Mouse (Mus musculus) cortical plate, adult 2 months (tissue): ENCODE measurements around the gene Tet1. TPM values are rescaled to one million over a fixed set of nuclear protein-coding genes. Genes with fewer than 3 reads are reported as not detected.

Experiments
- H3K27ac ChIP-seq: fragments of 200-500 bp; 2 replicates; pipeline ENCODE4 v1.5.1; 2012; ENCODE audit warnings: low read length, control low read depth, inconsistent platforms; ENCODE audit not compliant: insufficient read depth
- H3K4me1 ChIP-seq: fragments of 200-500 bp; 2 replicates; pipeline ENCODE4 v1.6.1; 2011; ENCODE audit warnings: low read length; ENCODE audit not compliant: control insufficient read depth, insufficient read depth
- H3K4me3 ChIP-seq: fragments of 200-500 bp; 2 replicates; pipeline ENCODE4 v1.5.1; 2011; ENCODE audit warnings: mild to moderate bottlenecking, low read length, control low read depth; ENCODE audit not compliant: insufficient read depth
- CTCF ChIP-seq: fragments of 200-500 bp; IDR thresholded peaks from 2 replicates; pipeline ENCODE4 v1.5.1; 2011; ENCODE audit warnings: mild to moderate bottlenecking, control low read depth, low read length; ENCODE audit not compliant: insufficient read depth; ENCODE audit errors: extremely low read depth
- POLR2A ChIP-seq: fragments of 200-500 bp; IDR thresholded peaks from 2 replicates; pipeline ENCODE4 v1.6.1; 2011; ENCODE audit warnings: mild to moderate bottlenecking, low read length, control low read depth; ENCODE audit not compliant: insufficient read depth; ENCODE audit errors: extremely low read depth
- polyA plus RNA-seq: library from polyadenylated mRNA; depleted of rRNA; stranded (reverse); fragments of >200 nt; gene quantifications from 2 replicates; pipeline ENCODE4 v1.2.3, GENCODE M21; 2012

The Tet1 gene
- polyA plus RNA-seq, 1 experiment = 3.2 TPM

DNA sequence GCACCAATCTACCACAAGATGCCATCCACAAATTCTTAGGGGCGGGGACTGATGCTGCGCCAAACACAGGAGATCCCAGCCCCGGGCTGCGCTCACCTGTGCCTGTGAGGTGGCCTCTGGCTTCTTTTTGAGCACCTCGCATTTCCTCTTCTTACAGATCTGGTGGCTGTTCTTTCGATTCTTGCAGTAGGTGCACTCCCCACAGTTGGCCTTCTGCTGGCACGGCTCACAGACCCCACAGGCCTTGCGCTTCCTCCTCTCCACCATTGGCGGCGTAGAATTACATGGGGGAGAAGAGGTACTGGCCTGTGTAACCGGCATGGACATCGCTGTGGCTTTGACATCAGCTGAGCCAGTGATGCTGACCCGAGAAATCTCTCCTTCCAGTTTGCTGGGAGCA, 30.7 kb downstream of the Tet1 start:
- TF ChIP-seq CTCF (no peak), POLR2A (no peak)
- no peak overlapping the region for H3K4me3 ChIP-seq
- no peaks in the 10 kb centered on the region for H3K4me1 ChIP-seq
- no peak overlapping the region for H3K27ac ChIP-seq

GRCm38 (mm10) chr10:62875565-62875964, 33.2 kb downstream of the Tet1 start:
- Histone ChIP-seq H3K27ac (no peak overlapping the region), H3K4me1 (no peaks in the 10 kb centered on the region), H3K4me3 (no peak overlapping the region)
- TF ChIP-seq POLR2A (no peak), CTCF (no peak)

DNA sequence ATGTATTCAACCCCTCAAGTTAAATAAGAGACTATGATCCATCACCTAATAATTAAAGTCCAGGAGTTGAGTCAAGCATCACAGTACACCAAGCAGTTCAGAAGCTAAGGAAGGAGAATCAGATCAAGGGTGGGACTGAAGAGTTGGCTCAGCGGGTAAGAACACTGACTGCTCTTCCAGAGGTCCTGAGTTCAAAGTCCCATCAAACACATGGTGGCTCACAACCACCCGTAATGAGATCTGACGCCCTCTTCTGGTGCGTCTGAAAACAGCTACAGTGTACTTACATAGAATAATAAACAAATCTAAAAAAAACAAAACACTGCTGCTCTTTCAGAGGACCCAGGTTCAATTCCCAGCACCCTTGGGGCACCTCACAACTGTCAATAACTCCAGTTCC, 34.0 kb downstream of the Tet1 start:
- H3K4me3 ChIP-seq = no peak overlapping the region
- TF ChIP-seq CTCF (no peak), POLR2A (no peak)
- H3K27ac ChIP-seq = no peak overlapping the region
- no peaks in the 10 kb centered on the region for H3K4me1 ChIP-seq

DNA sequence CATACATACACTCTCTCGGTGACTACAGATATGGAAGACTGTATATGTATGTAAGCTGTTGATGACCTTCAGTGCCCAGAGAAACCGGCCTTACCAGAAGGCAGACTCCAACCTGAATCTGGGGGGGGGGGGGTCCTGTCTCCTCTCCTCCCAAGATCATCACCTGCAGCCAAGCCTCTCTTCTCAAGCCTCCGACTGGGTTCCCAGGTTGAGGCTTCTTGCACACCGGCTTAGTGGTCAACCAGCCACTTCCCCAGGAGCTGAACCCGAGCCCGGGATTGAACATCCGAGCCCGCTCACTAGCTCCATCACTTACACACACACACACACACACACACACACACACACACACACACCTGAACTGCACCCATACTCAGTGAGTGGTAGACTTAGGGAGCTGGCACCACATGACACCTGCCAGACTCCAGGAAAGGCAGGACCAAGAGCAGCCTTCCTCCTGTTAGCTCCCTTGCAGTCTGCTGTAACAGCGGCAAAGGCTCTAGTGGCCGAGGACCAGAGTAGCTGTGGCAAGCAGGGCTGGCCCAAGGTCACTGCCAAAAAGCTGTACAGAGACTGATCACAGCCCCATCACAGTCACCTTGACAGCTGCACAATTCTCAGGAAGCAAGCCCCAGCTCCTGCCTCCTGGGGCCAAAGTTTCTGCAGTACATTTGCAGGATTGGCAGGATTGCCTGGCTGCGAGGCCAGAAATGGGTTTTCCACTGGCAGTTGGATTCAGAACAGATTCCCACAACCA, 42.6 kb downstream of the Tet1 start:
- H3K4me3 ChIP-seq = peak overlapping the region; percentile 55
- TF ChIP-seq CTCF (no peak), POLR2A (0 out of 2 replicates have a peak, but pooled peaks have one; percentile 30)
- no peaks in the 10 kb centered on the region; the same call in 1 of the 2 replicates for H3K4me1 ChIP-seq
- H3K27ac ChIP-seq = peak overlapping the region; percentile 70

GRCm38 (mm10) chr10:62865167-62866034, 43.4 kb downstream of the Tet1 start:
- TF ChIP-seq POLR2A (no peak; the same call in none of the 2 replicates), CTCF (no peak)
- peak overlapping the region; percentile 70 for H3K27ac ChIP-seq
- H3K4me1 ChIP-seq = no peaks in the 10 kb centered on the region; the same call in 1 of the 2 replicates
- H3K4me3 ChIP-seq = peak overlapping the region; percentile 55

GRCm38 (mm10) chr10:62863563-62863962, 45.2 kb downstream of the Tet1 start:
- TF ChIP-seq POLR2A = no peak
- TF ChIP-seq CTCF = no peak
- Histone ChIP-seq H3K4me1 (no peaks in the 10 kb centered on the region; the same call in 1 of the 2 replicates), H3K27ac (no peak overlapping the region), H3K4me3 (peak overlapping the region; percentile 36)

DNA sequence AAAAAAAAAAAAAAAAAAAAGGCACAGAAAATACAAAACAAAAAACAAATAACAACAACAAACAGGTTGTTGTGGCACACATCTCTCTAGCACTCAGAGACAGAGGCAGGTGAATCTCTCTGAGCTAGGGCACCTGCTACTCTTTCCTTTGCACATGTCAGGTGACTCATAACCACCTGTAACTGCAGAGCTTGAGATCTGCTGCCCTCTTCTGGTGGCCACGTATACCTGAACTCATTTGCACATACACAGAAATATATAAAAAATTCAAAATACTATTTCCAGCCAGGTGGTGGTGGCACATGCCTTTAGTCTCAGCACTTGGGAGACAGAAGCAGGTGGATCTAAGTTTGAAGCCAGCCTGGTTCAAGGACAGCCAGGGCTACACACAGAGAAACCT, 46.4 kb downstream of the Tet1 start:
- Histone ChIP-seq H3K4me1 (no peaks in the 10 kb centered on the region; the same call in 1 of the 2 replicates), H3K4me3 (no peak overlapping the region), H3K27ac (no peak overlapping the region)
- no peak for TF ChIP-seq CTCF
- TF ChIP-seq POLR2A = no peak

DNA sequence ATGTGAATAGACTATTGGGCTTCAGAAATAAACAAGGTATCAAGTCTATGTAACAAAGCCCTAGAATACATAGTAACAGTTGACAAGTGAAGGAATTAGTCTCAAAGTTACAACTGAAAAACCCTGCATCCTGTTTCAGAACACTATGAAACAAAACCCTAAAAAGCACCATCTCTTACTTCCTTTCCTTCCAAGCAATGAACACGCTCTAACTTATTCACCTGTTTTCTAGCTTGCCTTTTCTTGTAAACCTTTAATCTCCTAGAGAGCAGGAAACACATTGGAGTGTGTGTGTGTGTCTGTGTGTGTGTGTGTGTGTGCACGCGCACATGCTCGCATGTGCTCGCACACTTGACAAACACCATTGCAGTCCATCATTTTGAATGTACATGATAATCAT, 49.8 kb downstream of the Tet1 start:
- peaks cover 2% of the 10 kb centered on the region; the same call in 1 of the 2 replicates for H3K4me1 ChIP-seq
- TF ChIP-seq CTCF (no peak), POLR2A (no peak)

DNA sequence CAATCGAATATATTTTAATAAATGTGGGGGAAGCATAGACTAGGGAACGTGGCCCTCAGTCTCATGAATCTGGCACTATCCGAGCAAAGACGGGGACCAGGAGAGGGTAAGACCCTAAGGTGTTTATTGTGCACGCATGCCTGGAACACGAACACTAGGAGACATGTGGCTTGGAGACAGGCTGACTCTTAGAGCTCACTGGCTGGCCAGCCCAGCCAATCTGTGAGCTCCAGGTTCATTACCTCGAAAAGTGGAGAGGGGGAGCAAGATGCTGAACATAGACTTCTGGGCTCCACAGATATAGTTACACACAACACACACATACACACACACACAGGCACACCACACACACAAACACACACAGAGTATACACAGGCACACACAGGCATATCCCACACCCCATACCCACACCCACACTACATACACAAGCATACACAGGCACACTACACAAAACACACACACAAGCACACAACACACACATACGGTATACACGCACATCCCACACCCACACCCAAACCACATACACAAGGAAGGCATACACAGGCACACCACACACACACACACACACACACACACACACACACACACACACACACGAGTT, 52.0 kb downstream of the Tet1 start:
- Histone ChIP-seq H3K27ac (no peak overlapping the region), H3K4me3 (no peak overlapping the region), H3K4me1 (peaks cover 2% of the 10 kb centered on the region; the same call in 1 of the 2 replicates)
- TF ChIP-seq CTCF (no peak), POLR2A (no peak)

More for the DNA sequence above, 49.8 kb downstream of the Tet1 start:
- Histone ChIP-seq H3K4me3 (no peak overlapping the region), H3K27ac (no peak overlapping the region)

DNA sequence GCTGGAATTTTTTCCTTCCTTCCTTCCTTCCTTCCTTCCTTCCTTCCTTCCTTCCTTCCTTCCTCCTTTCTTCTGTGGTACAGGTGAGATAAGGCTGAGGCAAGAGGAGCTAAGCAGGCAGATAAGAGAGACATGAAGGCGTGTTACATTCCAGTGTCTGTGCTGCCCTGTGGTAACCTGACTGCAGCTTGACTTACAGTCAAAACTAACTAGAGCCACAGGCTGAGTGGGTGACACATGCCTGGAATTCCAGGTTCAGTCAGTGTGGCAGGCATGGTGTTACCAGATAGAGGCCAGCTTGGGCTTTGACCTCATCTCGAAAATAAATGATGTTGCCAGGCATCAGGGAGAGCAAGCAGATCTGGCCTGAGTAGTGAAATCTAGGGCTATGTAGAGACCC, 53.8 kb downstream of the Tet1 start:
- Histone ChIP-seq H3K27ac (no peak overlapping the region), H3K4me3 (no peak overlapping the region), H3K4me1 (peaks cover 7% of the 10 kb centered on the region)
- TF ChIP-seq CTCF = no peak
- TF ChIP-seq POLR2A = no peak
